Mouse (Mus musculus): ENCODE measurements around the gene Gm21976.

GRCm38 (mm10) chr13:98313631-98314030 lies 33.9 kb downstream of the Gm21976 start:
- TF ChIP-seq CTCF (IDR thresholded peaks at IDR 0.05; ENCODE audit: low read depth) (no peak), EP300 (optimal IDR thresholded peaks at IDR 0.05) (no peak)
